Mouse (Mus musculus): Measurements from ENCODE around the gene Naaladl2.
"Not testable (repeated sequence)": the region's sequence is repeated elsewhere in the genome, so short reads cannot be mapped to it uniquely, and the experiment has no call there.

The Naaladl2 gene

GRCm38 (mm10) chr3:24321489-24322405 is 822.3 kb downstream of the Naaladl2 start:
- no peak for DNase-seq (ENCODE audit: low spot score)

DNA sequence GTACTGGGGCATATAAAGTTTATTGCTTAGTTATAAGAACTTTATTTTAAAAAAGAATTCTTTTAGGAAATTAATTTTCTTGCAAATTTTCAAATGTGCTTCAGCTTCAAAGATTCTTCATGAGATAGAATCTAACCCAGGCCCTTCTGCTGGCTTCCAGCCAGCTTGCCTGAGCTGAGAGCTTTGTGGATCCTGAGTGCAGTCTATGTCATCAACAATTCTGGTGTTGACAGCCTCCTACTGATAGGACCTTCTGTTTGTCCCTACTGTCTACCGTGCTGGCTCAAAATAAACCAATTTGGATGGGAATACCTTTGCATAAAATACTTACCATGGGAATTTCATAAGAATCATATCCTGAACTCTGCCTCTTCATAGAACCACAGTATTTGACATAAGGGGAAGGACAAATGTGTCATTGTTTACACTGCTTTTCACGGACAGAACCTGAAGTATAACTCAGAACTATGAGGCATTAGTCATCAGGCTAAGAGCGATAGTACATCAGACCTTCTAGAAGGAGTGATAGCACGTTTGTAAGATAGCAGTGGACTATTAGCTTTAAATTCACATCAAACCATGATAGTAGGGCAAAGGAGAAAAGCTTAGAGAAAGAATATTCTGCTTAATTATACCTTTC is 829.3 kb downstream of the Naaladl2 start:
- DNase-seq (ENCODE audit: low spot score), result no peak

- DNase-seq (ENCODE audit: low spot score), result no peak
Observed at GRCm38 (mm10) chr3:24225418-24225817, 918.6 kb downstream of the Naaladl2 start.

DNA sequence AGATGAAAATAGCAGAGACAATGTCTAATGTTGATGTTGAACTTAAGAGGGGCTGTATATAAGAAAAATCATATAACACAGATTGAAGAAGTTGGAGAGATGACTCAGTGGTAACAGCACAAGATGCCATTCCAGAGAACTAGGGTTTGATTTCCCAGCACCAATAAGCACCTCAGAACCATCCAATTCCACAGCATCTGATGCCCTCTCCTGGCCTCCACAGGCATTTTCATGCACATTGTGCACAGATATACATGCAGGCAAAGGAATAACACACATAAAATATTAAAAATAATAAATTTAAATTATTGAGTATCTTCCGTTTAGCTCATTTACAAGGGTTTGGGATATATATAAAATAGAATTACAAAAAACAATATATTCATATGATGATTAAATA is 926.6 kb downstream of the Naaladl2 start:
- no peak for DNase-seq (ENCODE audit: low spot score)

DNA sequence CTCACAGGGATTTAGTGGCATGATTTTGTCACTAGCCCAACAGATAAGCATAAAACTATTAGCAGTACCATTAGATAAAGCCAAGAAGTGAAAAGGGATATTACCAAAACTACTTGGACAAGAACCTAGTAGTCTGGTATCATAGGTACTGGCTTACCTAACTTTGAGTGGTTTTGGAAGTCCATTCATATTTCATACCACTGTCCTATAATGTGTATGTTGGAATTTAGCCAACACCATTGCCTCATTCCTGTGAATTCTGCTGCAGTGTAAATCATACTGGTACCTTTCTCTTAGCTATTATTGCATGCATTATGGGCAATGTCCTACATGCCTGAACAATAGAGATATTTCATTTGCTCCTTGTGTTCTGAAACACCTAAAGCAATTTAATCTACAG is 977.5 kb downstream of the Naaladl2 start:
- no peak for DNase-seq (ENCODE audit: low spot score)

DNA sequence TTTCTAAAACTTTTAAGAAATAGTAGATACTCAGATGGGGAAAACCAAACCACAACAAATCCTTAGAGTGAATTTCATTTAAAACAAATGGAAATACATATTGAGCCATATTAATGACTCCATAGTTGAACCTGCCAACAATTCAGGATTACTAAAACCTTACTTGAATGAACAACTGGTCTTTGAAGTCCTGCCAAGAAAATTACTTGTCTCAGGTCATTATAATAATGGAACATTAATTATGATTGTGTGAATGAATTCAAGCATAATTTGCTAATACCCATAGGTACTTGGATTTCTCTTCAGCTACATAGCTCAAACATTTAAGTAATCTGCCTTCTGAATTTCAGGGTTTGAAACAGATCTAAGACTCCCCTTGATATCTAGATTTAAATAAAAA is 980.1 kb downstream of the Naaladl2 start:
- DNase-seq (ENCODE audit: low spot score), result no peak

GRCm38 (mm10) chr3:24151086-24151815 is 992.8 kb downstream of the Naaladl2 start:
- DNase-seq (ENCODE audit: low spot score), result not testable (repeated sequence)

DNA sequence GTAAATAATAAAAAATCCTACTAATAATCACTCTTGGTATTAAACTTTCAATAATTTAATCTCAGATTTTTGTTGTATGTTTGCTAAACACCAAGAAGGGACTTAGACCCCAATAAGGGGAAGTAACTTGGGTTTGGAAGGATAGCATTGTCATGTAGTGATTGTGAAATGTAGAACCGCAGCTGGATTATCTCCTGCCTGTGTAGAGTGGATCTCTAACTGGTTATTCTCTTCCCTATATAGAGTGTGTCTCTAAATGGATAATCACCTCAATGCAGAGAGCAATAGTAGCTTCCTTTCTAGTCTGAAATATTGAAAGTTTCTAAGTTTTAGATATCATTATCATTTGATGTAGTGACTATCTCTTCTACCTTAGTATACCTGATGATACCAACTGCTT is 1001.3 kb downstream of the Naaladl2 start:
- DNase-seq (ENCODE audit: low spot score), result no peak

GRCm38 (mm10) chr3:24138002-24138401 is 1006.1 kb downstream of the Naaladl2 start:
- no peak for DNase-seq (ENCODE audit: low spot score)

DNA sequence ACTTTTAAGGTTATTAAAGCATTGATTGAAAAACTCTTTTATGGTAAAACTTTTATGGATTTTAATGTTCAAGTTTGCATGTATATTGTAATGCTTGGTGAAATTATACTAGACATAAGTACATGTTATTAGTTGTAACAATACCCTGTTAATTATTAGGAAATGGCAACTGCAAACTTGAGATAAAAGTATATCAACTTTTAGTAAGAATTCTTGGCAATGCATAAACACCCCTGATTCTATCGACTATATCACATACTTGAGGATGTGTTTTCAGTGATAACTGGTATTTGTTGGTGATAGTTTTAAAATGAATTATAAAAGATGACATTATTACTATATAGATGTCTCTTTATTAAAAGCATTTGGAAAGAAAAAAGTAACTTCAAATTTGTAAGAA is 1017.9 kb downstream of the Naaladl2 start:
- no peak for DNase-seq (ENCODE audit: low spot score)

DNA sequence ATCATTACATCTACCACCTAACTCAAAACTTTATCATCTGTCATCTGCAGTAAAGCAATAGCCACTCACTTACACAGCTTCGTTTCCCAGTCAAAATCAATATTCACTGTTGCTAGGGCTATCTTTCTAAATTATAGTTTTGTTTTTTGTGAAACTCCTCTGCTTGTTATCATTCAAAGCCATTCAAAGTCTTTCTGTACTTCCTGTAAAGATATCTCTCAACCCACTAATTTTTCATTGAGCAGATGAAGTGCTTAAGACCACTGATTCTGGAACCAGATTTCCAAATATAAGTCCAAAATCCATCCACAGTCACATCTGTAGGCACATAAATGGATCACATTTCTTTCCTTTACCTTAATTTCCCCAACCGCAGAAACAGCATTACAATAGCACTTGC is 1020.0 kb downstream of the Naaladl2 start:
- DNase-seq (ENCODE audit: low spot score), result no peak

DNA sequence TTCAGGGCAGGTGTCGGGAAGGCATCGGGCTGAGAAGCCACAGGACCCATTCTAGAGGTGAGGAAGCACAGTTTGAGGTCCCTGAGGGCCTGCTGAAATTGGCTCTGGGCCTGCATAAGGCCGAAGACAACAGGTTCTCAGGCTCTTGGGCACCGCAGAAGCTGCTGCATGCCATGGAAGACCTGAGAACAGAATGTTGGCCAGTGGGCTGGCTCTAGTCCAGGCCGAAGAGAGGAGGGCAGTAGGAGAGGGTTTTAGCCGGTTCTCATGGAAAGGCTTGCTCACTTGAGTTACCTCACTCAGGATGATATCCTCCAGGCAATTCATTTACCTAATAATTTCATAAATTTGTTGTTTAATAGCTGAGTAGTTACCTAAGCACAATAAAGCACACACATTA is 1025.9 kb downstream of the Naaladl2 start:
- no peak for DNase-seq (ENCODE audit: low spot score)

- no peak for DNase-seq (ENCODE audit: low spot score)
Observed at GRCm38 (mm10) chr3:24114849-24115248, 1029.2 kb downstream of the Naaladl2 start.

GRCm38 (mm10) chr3:24113360-24113759 is 1030.7 kb downstream of the Naaladl2 start:
- no peak for DNase-seq (ENCODE audit: low spot score)

GRCm38 (mm10) chr3:24106391-24106790 is 1037.7 kb downstream of the Naaladl2 start:
- no peak for DNase-seq (ENCODE audit: low spot score)

GRCm38 (mm10) chr3:24079761-24080160 is 1064.3 kb downstream of the Naaladl2 start:
- DNase-seq (ENCODE audit: low spot score), result no peak

- DNase-seq (ENCODE audit: low spot score), result no peak
Observed at GRCm38 (mm10) chr3:24071169-24071797, 1072.8 kb downstream of the Naaladl2 start.

DNA sequence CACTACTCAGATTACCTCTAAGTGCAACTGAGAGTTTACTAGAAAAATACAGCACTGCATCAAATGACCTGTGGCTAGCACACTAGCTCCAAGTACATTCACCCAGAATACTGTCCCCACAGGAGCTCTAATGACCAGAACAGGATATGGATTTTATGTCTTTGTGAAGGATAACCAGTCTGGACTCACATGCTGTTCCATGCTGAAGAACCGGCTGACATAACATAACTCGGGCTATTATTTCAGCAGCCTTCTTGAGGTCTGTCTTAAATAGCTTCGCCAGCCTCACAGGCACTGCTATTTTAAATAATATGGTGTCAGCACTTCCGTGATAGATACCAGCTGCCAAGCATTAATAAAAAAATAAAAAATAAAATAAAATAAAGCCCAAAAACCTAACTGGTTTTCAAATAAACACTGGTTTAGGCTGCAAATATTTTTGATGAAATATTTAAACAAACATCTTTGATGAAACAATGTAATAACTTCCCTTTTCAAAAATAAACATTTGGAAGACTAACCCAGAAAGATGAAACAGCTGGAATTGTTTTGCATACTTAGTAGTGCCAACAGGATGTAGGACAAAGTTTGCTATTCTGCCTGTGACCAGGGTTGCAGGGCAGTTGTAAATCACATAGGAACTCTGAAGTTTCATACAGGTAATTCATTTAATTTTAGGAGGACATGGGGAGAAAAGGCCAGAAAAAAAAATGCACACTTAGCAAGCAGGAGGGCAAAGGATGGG is 1073.5 kb downstream of the Naaladl2 start:
- DNase-seq (ENCODE audit: low spot score), result no peak

GRCm38 (mm10) chr3:24048217-24048616 is 1095.8 kb downstream of the Naaladl2 start:
- DNase-seq (ENCODE audit: low spot score), result no peak

- no peak for DNase-seq (ENCODE audit: low spot score)
Observed at GRCm38 (mm10) chr3:24001741-24002140, 1142.3 kb downstream of the Naaladl2 start.

DNA sequence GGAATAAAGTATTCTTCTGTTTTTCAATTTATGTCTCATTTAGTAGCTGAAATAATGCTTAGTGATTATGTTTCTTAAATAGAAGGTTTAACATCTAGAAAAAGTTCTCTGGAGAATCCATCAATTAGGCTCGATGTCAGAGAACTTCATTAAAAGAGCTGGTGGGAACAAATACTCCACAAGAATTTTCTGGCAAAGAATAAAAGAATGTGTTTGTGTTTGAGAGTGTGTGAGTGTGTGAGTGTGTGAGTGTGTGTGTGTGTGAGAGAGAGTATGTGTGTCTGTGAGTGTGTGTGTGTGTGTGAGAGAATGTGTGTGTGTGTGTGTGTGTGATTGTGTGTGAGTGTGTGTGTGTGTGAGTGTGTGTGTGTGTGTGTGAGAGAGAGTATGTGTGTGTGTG is 1170.3 kb downstream of the Naaladl2 start:
- no peak for DNase-seq (ENCODE audit: low spot score)

Data from ovary, postnatal 10 days (tissue).